Mouse (Mus musculus): Measurements from ENCODE around the gene Vcam1. TPM values are rescaled to one million over a fixed set of nuclear protein-coding genes. Genes with fewer than 3 reads are reported as not detected.

Vcam1 gene
- polyA plus RNA-seq, 1 experiment from 2014 or later: 47.4 TPM

DNA sequence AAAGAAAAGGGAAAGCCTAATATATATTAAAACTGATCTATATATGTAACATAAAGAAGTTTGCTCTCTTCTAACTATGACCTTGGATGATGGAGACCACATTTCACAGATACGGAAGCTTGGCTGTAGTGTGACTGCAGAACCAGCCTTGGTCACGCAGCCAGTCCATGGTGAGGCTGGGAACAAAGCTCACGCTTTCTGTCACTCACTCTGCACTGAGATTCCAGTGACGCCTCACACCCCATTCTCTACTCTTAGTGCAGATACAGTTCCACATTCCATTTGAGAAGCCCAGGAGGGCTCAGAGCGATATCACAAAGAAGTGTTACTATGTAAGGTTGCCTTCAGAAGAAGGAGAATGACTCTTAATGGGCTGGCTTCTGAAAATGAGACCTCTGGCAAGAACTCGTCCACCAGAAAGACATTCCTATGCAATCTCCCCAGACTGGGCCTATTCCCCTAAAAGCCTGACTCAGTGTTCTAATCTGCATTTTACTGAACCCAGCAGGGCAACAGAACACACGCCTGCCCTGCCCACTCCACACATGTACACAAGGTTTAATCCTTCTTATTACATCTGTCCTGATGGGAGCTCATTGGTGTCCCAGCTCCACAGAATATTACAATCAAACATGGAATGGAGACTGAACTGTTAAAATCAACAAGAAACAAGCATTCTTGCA, 2.8 kb downstream of the Vcam1 start:
- Histone ChIP-seq H3K27ac (peak overlapping the region; percentile 61), H3K9ac (peak overlapping the region; percentile 14; the same call in 1 of the 2 replicates), H3K27me3 (no peaks in the 10 kb centered on the region), H3K36me3 (peaks cover 12% of the 10 kb centered on the region; the same call in 1 of the 2 replicates), H3K4me1 (replicated peaks) (no peaks in the 10 kb centered on the region; the same call in 1 of the 2 replicates), H3K4me3 (replicated peaks) (peak overlapping the region; percentile 50), H3K9me3 (replicated peaks) (no peaks in the 10 kb centered on the region), H3K4me2 (peak overlapping the region; percentile 59)
- ATAC-seq (ENCODE audit: low read depth): peak; percentile 49; the same call in 1 of the 2 replicates
- 60% methylated on average over 7 of the region's 7 CpGs for WGBS (ENCODE audit: insufficient replicate concordance)
- no peak for DNase-seq

DNA sequence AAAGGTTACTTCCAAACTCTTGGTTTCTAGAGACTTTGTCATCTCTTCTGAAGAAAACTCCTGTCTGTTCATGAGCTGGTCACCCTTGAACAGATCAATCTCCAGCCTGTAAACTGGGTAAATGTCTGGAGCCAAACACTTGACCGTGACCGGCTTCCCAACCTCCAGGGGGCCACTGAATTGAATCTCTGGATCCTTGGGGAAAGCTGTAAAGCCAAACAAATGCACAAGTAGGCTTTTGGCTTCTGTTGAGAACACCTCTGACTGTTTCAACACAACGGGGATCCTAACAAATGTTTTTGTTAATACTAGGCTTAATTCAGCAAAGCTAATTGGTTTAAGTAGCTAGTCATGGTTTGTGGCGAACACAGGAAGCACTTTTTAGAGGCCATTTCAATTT, 3.4 kb downstream of the Vcam1 start:
- Histone ChIP-seq H3K9ac (no peak overlapping the region), H3K36me3 (peaks cover 12% of the 10 kb centered on the region; the same call in 1 of the 2 replicates), H3K9me3 (replicated peaks) (no peaks in the 10 kb centered on the region), H3K27ac (peak overlapping the region; percentile 3; the same call in 1 of the 2 replicates), H3K4me2 (peak overlapping the region; percentile 59), H3K4me3 (replicated peaks) (peak overlapping the region; percentile 50), H3K4me1 (replicated peaks) (peaks cover 2% of the 10 kb centered on the region; the same call in 1 of the 2 replicates), H3K27me3 (no peaks in the 10 kb centered on the region)
- no peak for DNase-seq
- no peak for ATAC-seq (ENCODE audit: low read depth)
- WGBS (ENCODE audit: insufficient replicate concordance): 54% methylated on average over 4 of the region's 4 CpGs

DNA sequence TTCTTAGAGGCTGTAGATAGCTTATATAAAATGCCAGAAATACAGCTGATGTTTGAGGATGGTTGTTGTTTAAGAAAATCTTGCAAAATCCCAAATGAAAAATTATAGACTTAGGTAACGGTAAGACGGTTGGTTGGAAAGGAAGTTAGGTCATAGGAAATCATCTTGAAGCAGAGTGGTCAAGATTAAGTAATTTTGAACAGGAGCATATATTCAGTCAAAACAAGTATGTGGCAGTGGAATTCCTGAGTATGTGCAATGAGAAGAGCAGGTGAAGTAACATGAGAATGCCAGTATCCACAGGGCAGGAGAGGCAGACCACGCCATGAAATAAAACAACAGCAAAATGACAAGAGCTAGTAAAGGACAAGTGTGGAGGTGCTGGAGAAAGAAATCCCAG, 5.7 kb downstream of the Vcam1 start:
- Histone ChIP-seq H3K4me2 (no peak overlapping the region), H3K9me3 (replicated peaks) (no peaks in the 10 kb centered on the region), H3K27me3 (no peaks in the 10 kb centered on the region), H3K36me3 (peaks cover 15% of the 10 kb centered on the region; the same call in 1 of the 2 replicates), H3K27ac (no peak overlapping the region), H3K9ac (no peak overlapping the region), H3K4me3 (replicated peaks) (no peak overlapping the region), H3K4me1 (replicated peaks) (peaks cover 2% of the 10 kb centered on the region; the same call in 1 of the 2 replicates)
- DNase-seq (no peak), ATAC-seq (ENCODE audit: low read depth) (no peak)
- WGBS (ENCODE audit: insufficient replicate concordance): 77% methylated on average over 3 of the region's 3 CpGs

DNA sequence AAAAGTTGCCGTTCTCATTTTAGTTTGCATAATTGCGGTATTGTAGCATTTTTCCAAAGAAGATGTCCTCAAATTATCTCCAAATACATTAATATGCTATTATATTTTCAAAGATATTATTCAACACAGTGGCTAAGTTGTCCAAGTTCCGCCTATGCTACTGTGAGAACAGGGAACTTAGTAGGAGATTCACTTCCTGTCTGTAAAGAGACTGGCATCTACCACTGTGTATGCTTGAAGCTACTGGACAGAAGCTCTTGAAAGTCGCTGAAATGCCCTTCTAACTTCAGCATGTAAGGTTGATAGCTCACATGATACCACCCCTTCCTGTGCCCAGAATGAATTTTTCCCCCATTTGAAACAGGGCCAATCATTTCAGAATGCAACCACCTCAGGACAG, 6.8 kb downstream of the Vcam1 start:
- WGBS (ENCODE audit: insufficient replicate concordance): 56% methylated on average over 4 of the region's 4 CpGs
- H3K4me1 ChIP-seq (replicated peaks): peaks cover 2% of the 10 kb centered on the region; the same call in 1 of the 2 replicates
- ATAC-seq (ENCODE audit: low read depth) (no peak), DNase-seq (no peak)
- no peaks in the 10 kb centered on the region for H3K9me3 ChIP-seq (replicated peaks)
- H3K4me2 ChIP-seq: no peak overlapping the region
- H3K4me3 ChIP-seq (replicated peaks): no peak overlapping the region
- H3K27me3 ChIP-seq: no peaks in the 10 kb centered on the region
- no peak overlapping the region for H3K9ac ChIP-seq
- no peak overlapping the region for H3K27ac ChIP-seq
- peaks cover 15% of the 10 kb centered on the region; the same call in 1 of the 2 replicates for H3K36me3 ChIP-seq

DNA sequence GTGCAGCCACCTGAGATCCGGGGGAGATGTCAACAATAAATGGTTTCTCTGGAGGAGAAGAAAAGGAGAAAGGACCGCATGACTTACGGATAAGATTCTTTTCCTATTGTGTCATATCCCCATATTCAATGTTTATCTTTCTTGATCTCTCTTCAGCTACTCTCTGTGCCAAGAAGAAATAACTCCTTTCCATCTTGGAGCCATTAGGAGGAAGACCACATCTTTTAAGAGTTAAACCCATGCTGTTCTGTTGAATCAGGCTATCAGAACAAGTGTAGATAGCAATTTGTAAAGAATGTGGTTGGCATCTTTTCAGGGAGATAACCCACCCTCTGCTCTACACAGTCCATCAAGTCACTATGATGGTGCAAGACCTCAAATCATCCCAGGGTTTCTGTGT, 8.5 kb downstream of the Vcam1 start:
- H3K27ac ChIP-seq: no peak overlapping the region
- DNase-seq (no peak), ATAC-seq (ENCODE audit: low read depth) (no peak)
- H3K4me3 ChIP-seq (replicated peaks): no peak overlapping the region
- H3K27me3 ChIP-seq: no peaks in the 10 kb centered on the region
- 71% methylated on average over 3 of the region's 3 CpGs for WGBS (ENCODE audit: insufficient replicate concordance)
- no peaks in the 10 kb centered on the region for H3K9me3 ChIP-seq (replicated peaks)
- no peak overlapping the region for H3K4me2 ChIP-seq
- no peak overlapping the region for H3K9ac ChIP-seq
- peaks cover 10% of the 10 kb centered on the region for H3K4me1 ChIP-seq (replicated peaks)
- peaks cover 17% of the 10 kb centered on the region; the same call in 1 of the 2 replicates for H3K36me3 ChIP-seq

DNA sequence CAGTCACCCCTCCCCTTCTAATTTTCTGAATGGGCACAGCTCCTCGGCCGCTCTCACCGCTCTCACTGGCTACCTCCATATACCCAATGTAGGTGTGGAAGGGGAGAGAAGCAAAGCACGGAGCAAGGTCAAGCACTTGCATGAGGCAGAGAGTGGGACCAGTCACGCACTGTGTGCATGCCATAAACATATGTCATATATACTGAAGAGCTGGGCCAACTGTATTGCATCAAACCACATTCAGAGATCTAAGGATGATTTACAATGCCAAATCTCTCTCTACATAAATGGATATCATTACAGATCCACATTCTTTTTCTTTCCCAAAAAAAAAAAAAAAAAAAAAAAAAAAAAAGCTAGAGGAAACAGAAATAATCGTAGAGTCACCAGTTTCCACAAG, 9.1 kb downstream of the Vcam1 start:
- no peak overlapping the region for H3K4me2 ChIP-seq
- H3K4me1 ChIP-seq (replicated peaks): peaks cover 14% of the 10 kb centered on the region
- H3K36me3 ChIP-seq: peaks cover 17% of the 10 kb centered on the region; the same call in 1 of the 2 replicates
- ATAC-seq (ENCODE audit: low read depth): no peak
- H3K9ac ChIP-seq: no peak overlapping the region
- no peak overlapping the region for H3K4me3 ChIP-seq (replicated peaks)
- no peak overlapping the region for H3K27ac ChIP-seq
- no peaks in the 10 kb centered on the region for H3K27me3 ChIP-seq
- WGBS (ENCODE audit: insufficient replicate concordance): 76% methylated on average over 6 of the region's 6 CpGs
- H3K9me3 ChIP-seq (replicated peaks): no peaks in the 10 kb centered on the region
- DNase-seq: no peak

DNA sequence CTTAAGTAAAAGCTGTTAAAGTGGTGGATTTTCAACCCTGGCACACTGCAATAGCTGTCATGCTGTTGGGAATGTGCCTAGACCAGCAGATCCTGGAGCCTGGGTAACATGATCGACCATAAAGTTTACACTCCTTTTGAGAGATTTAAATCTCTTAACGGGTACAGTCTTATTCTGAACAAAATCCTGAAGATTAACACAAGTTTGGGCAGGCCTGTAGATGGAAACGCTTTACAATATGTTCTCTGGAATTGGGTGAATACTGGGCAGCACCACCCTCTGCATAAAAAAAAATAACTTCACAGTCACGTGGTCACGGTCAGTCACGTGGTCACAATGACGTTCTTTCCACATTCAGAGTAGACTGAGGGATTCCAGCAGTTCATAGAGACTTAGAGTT, 10.3 kb downstream of the Vcam1 start:
- Histone ChIP-seq H3K27me3 (no peaks in the 10 kb centered on the region), H3K4me3 (replicated peaks) (no peak overlapping the region), H3K4me2 (no peak overlapping the region), H3K9me3 (replicated peaks) (no peaks in the 10 kb centered on the region), H3K9ac (no peak overlapping the region), H3K36me3 (peaks cover 13% of the 10 kb centered on the region; the same call in 1 of the 2 replicates), H3K27ac (no peak overlapping the region), H3K4me1 (replicated peaks) (peaks cover 14% of the 10 kb centered on the region)
- ATAC-seq (ENCODE audit: low read depth) (no peak), DNase-seq (no peak)
- 68% methylated on average over 7 of the region's 7 CpGs for WGBS (ENCODE audit: insufficient replicate concordance)

DNA sequence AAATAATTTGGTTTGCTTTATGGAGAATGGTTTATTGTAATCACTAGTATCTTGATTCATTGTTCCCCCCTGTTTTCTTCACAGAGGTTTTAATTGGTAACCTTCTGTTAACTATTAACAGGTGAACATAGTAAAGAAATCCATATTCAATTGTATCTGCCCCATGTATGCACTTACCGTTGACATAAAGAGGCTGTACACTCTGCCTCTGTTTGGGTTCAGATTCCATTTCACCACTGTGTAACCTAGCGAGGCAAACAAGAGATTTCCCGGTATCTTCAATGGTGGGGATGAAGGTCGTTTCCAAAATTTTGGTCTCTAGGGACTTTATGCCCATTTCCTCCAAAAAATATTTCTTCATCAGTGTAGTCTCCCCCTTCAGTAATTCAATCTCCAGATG, 12.4 kb downstream of the Vcam1 start:
- no peak overlapping the region for H3K4me3 ChIP-seq (replicated peaks)
- peaks cover 14% of the 10 kb centered on the region for H3K4me1 ChIP-seq (replicated peaks)
- H3K9ac ChIP-seq: no peak overlapping the region
- H3K36me3 ChIP-seq: peaks cover 12% of the 10 kb centered on the region; the same call in 1 of the 2 replicates
- H3K27ac ChIP-seq: no peak overlapping the region
- DNase-seq (no peak), ATAC-seq (ENCODE audit: low read depth) (peak; percentile 65)
- no peaks in the 10 kb centered on the region for H3K27me3 ChIP-seq
- WGBS (ENCODE audit: insufficient replicate concordance): 55% methylated on average over 4 of the region's 4 CpGs
- no peaks in the 10 kb centered on the region for H3K9me3 ChIP-seq (replicated peaks)
- no peak overlapping the region for H3K4me2 ChIP-seq

DNA sequence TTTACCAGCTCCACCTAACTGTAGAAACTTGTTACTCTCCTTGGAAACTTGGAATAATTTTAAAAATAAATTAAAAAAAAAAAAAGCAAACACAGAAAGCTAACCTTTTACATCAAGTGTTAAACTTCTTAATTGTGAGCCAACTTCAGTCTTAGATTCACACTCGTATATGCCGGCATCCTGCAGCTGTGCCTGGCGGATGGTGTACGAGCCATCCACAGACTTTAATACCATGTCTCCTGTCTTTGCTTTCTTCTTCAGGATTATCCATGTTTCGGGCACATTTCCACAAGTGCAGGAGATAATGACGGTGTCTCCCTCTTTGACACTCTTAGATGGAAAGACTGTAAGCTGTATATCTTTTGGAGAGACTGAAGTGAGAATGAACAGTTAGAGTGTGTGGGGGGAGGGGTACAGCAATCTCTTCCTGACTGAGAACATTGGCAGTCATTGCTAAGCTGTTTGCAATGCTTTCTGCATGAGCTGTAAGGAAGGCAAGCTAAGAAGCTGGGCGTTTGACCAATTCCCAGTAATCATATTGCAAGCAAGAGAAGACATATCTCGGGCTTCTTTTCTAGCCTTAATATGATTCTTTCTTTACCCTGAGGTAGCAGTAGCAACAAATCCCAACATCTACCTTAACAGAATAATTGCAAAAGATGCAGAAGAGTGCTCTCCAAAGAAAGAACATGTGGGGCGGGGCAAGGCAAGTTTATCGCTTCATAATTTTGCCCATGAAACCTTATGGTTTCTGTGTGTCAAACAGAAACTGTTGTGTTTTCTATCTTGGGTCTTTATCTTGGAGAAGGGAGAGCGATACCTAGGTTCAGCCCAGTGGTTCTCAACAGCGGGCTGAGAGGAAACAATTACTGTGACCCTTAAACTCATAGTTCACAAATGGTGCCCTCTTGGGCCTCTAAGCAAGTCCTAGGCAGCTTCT, 15.0 kb downstream of the Vcam1 start:
- no peak overlapping the region for H3K4me3 ChIP-seq (replicated peaks)
- ATAC-seq (ENCODE audit: low read depth) (no peak), DNase-seq (no peak)
- H3K27ac ChIP-seq: no peak overlapping the region
- 63% methylated on average over 12 of the region's 12 CpGs for whole genome bisulfite sequencing (ENCODE audit: insufficient replicate concordance)
- no peaks in the 10 kb centered on the region for H3K9me3 ChIP-seq (replicated peaks)
- H3K36me3 ChIP-seq: peaks cover 12% of the 10 kb centered on the region; the same call in 1 of the 2 replicates
- H3K27me3 ChIP-seq: no peaks in the 10 kb centered on the region
- H3K4me1 ChIP-seq (replicated peaks): peaks cover 11% of the 10 kb centered on the region
- no peak overlapping the region for H3K9ac ChIP-seq
- no peak overlapping the region for H3K4me2 ChIP-seq

DNA sequence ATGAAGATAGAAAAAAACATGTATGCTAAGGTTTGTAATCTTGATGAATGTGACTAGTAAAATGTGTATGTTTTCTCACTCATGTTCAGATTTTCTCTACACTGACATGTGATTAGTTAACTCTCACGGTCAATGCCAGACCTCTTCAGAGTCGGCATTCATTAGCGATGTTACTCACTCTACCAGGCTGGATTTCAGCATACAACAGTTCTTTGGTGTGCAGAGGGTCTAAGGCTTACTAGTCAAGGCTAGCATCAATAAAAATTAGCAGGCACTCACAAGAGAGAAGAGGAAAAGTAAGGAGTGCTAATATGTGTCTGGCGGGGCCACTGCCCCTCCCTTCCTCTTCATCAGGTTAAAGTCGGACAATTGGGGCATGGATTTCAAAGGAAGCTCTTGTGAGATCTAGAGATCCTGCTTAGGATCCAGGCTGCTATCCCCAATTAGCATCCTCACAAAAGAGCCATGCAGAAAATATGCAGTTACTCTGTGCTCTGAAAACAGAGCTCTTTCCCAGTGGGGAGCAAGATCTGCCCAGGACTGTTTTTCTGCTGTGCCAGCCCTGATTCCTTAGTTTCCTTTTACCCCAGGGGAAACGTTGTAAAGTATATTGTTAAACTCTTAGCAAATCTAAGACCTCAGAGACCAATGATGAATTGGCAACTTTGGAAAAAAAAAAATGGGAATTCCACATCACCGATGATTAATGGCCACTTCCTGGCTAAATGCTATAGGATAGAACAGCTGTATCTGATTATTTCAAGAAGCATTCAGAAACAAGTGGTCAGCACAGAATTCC, 15.8 kb downstream of the Vcam1 start:
- no peak overlapping the region for H3K27ac ChIP-seq
- no peak for ATAC-seq (ENCODE audit: low read depth)
- WGBS (ENCODE audit: insufficient replicate concordance): 45% methylated on average over 7 of the region's 7 CpGs
- peaks cover 12% of the 10 kb centered on the region; the same call in 1 of the 2 replicates for H3K36me3 ChIP-seq
- H3K9me3 ChIP-seq (replicated peaks): no peaks in the 10 kb centered on the region
- no peaks in the 10 kb centered on the region for H3K27me3 ChIP-seq
- peaks cover 11% of the 10 kb centered on the region for H3K4me1 ChIP-seq (replicated peaks)
- no peak for DNase-seq
- no peak overlapping the region for H3K4me3 ChIP-seq (replicated peaks)
- no peak overlapping the region for H3K9ac ChIP-seq
- H3K4me2 ChIP-seq: no peak overlapping the region
